7 mouse cellular contexts compared by ENCODE assay signal in genomic region chr17:34263811-34264371, GRCm38 (mm10). TPM values are rescaled to one million over a fixed set of nuclear protein-coding genes. Genes with fewer than 3 reads are reported as not detected.
A peak's percentile ranks its signal among the peaks of the same experiment; 100 is the strongest.
DNase-seq lines count a peak whose midpoint lies in the region; ATAC-seq and TF ChIP-seq lines count a peak whose summit lies in the region.

No protein-coding gene starts in this region.

- ATAC-seq in embryonic facial prominence, embryonic 12.5 days (ENCODE audit: insufficient number of reproducible peaks, insufficient read depth, low FRiP score, low TSS enrichment) = no peak
- no peak for ATAC-seq in intestine, embryonic 16.5 days
- no peak for ATAC-seq in erythroblast, adult 5-6 weeks (replicated peaks; ENCODE audit: low FRiP score, poor library complexity, severe bottlenecking)

- H3K27me3 ChIP-seq in embryonic facial prominence, embryonic 12.5 days = peaks cover 32% of the 10 kb centered on the region
- peaks cover 15% of the 10 kb centered on the region; the same call in 1 of the 2 replicates for H3K27me3 ChIP-seq in intestine, embryonic 16.5 days (replicated peaks; ENCODE audit: control insufficient read depth, insufficient read depth, low read length)
- no peaks in the 10 kb centered on the region for H3K27me3 ChIP-seq in splenic B cell, adult 2 months (ENCODE audit: control insufficient read depth, insufficient read depth, low read length, poor library complexity, severe bottlenecking)

- H3K4me3 ChIP-seq in bone marrow, adult 2 months (replicated peaks; ENCODE audit: control insufficient read depth, low read depth, low read length) = peak overlapping the region; percentile 93
- peak overlapping the region; percentile 53 for H3K4me3 ChIP-seq in embryonic facial prominence, embryonic 12.5 days
- peak overlapping the region; percentile 55 for H3K4me3 ChIP-seq in intestine, embryonic 16.5 days (ENCODE audit: low read length)

- peak overlapping the region; percentile 95 for H3K4me2 ChIP-seq in embryonic facial prominence, embryonic 12.5 days (replicated peaks)
- peak overlapping the region; percentile 91 for H3K4me2 ChIP-seq in intestine, embryonic 16.5 days (ENCODE audit: low read depth, low read length)

- no peaks in the 10 kb centered on the region for H3K9me3 ChIP-seq in embryonic facial prominence, embryonic 12.5 days
- no peaks in the 10 kb centered on the region for H3K9me3 ChIP-seq in intestine, embryonic 16.5 days (ENCODE audit: control insufficient read depth, low read length)

- H3K9ac ChIP-seq in embryonic facial prominence, embryonic 12.5 days = no peak overlapping the region
- H3K9ac ChIP-seq in intestine, embryonic 16.5 days (ENCODE audit: low read depth, low read length) = peak overlapping the region; percentile 57; the same call in 1 of the 2 replicates

- 7% methylated on average over 14 of the region's 14 CpGs for WGBS in bone marrow, adult 2 months
- WGBS in embryonic facial prominence, embryonic 12.5 days = 4% methylated on average over 14 of the region's 14 CpGs
- WGBS in intestine, embryonic 16.5 days = 8% methylated on average over 14 of the region's 14 CpGs

- H3K36me3 ChIP-seq in embryonic facial prominence, embryonic 12.5 days = no peaks in the 10 kb centered on the region
- no peaks in the 10 kb centered on the region for H3K36me3 ChIP-seq in intestine, embryonic 16.5 days (ENCODE audit: control insufficient read depth, insufficient read depth, low read length)
- peaks cover 38% of the 10 kb centered on the region for H3K36me3 ChIP-seq in splenic B cell, adult 2 months (ENCODE audit: control insufficient read depth, insufficient read depth, low read length, poor library complexity, severe bottlenecking)

- H3K27ac ChIP-seq in bone marrow, adult 2 months (ENCODE audit: control insufficient read depth, insufficient read depth, low read depth, low read length, poor library complexity) = peak overlapping the region; percentile 6; the same call in 1 of the 2 replicates
- H3K27ac ChIP-seq in embryonic facial prominence, embryonic 12.5 days = no peak overlapping the region
- no peak overlapping the region for H3K27ac ChIP-seq in intestine, embryonic 16.5 days (ENCODE audit: low read length)

- DNase-seq in lung, postnatal 10 days = peak; percentile 43
- DNase-seq in splenic B cell, adult 2 months (ENCODE audit: low read depth, low spot score) = peak; percentile 91
- DNase-seq in adrenal gland, adult 8-10 months = no peak

- peak; percentile 31; the same call in 1 of the 2 replicates for TF ChIP-seq CTCF in bone marrow, adult 2 months (IDR thresholded peaks at IDR 0.05; ENCODE audit: control insufficient read depth, insufficient read depth, low read length)

- peaks cover 2% of the 10 kb centered on the region for H3K4me1 ChIP-seq in bone marrow, adult 2 months (ENCODE audit: control insufficient read depth, insufficient read depth, low read length)
- H3K4me1 ChIP-seq in embryonic facial prominence, embryonic 12.5 days = 0 out of 2 replicates have a peak, but pooled peaks cover 6% of the 10 kb centered on the region
- H3K4me1 ChIP-seq in intestine, embryonic 16.5 days (ENCODE audit: control insufficient read depth, insufficient read depth, low read length) = peaks cover 8% of the 10 kb centered on the region; the same call in 1 of the 2 replicates

- no peak for TF ChIP-seq POLR2A in bone marrow, adult 2 months (IDR thresholded peaks at IDR 0.05; ENCODE audit: borderline replicate concordance, control insufficient read depth, low read depth, low read length)

RNA-seq across cellular contexts. Expression of gene H2-Ab1, which starts 6.4 kb away (rescaled TPM):
- polyA plus RNA-seq in bone marrow, adult 2 months (2011; ENCODE audit: insufficient read depth, insufficient read length, low replicate concordance, missing spikeins) = 73.7 and 175 TPM in 2 replicates
- polyA plus RNA-seq in embryonic facial prominence, embryonic 12.5 days (2016; fragmentation: Nextera tagmentation; extraction: Ambion mirVana) = 2.9 and 3.4 TPM in 2 replicates
- polyA plus RNA-seq in intestine, embryonic 16.5 days (2015; fragmentation: Nextera tagmentation; extraction: Ambion mirVana) = 28.5 and 30.9 TPM in 2 replicates
- 60.8 and 138 TPM in 2 replicates for total RNA-seq in erythroblast, adult 5-6 weeks (2015; ENCODE audit: low replicate concordance)
- 38.6 and 79.7 TPM in 2 replicates for total RNA-seq in erythroblast, adult 5-6 weeks (2017; ENCODE audit: low replicate concordance)
- total RNA-seq in adrenal gland, adult 8-10 months (2022) = 100 to 1,000 TPM in 3 of 4 experiments, 10 to 100 TPM in 1; 62.4 to 146 (median 115) TPM

RNA-seq across cellular contexts. Expression of gene H2-Aa, which starts 23.7 kb away (rescaled TPM):
- 65.0 and 143 TPM in 2 replicates for polyA plus RNA-seq in bone marrow, adult 2 months (2011; ENCODE audit: insufficient read depth, insufficient read length, low replicate concordance, missing spikeins)
- 0.19 TPM in 1 of 2 replicates, not detected in the other for polyA plus RNA-seq in embryonic facial prominence, embryonic 12.5 days (2016; fragmentation: Nextera tagmentation; extraction: Ambion mirVana)
- 15.7 and 17.5 TPM in 2 replicates for polyA plus RNA-seq in intestine, embryonic 16.5 days (2015; fragmentation: Nextera tagmentation; extraction: Ambion mirVana)
- 92.2 and 127 TPM in 2 replicates for total RNA-seq in erythroblast, adult 5-6 weeks (2015; ENCODE audit: low replicate concordance)
- 32.1 and 32.2 TPM in 2 replicates for total RNA-seq in erythroblast, adult 5-6 weeks (2017; ENCODE audit: low replicate concordance)
- 100 to 1,000 TPM in 3 of 4 experiments, 10 to 100 TPM in 1; 77.6 to 181 (median 140) TPM for total RNA-seq in adrenal gland, adult 8-10 months (2022)

RNA-seq across cellular contexts. Expression of gene H2-Ob, which starts 25.2 kb away (rescaled TPM):
- polyA plus RNA-seq in bone marrow, adult 2 months (2011; ENCODE audit: insufficient read depth, insufficient read length, low replicate concordance, missing spikeins) = 30.9 and 72.2 TPM in 2 replicates
- not detected in 2 replicates for polyA plus RNA-seq in embryonic facial prominence, embryonic 12.5 days (2016; fragmentation: Nextera tagmentation; extraction: Ambion mirVana)
- 0.15 and 0.21 TPM in 2 replicates for polyA plus RNA-seq in intestine, embryonic 16.5 days (2015; fragmentation: Nextera tagmentation; extraction: Ambion mirVana)
- total RNA-seq in erythroblast, adult 5-6 weeks (2015; ENCODE audit: low replicate concordance) = 4.8 and 8.1 TPM in 2 replicates
- 1.4 TPM in 1 of 2 replicates, not detected in the other for total RNA-seq in erythroblast, adult 5-6 weeks (2017; ENCODE audit: low replicate concordance)
- 1 to 10 TPM; 1.3 to 1.8 (median 1.5) TPM for total RNA-seq in adrenal gland, adult 8-10 months (2022)

RNA-seq across cellular contexts. Expression of gene H2-Eb1, which starts 41.8 kb away (rescaled TPM):
- 32.6 and 82.7 TPM in 2 replicates for polyA plus RNA-seq in bone marrow, adult 2 months (2011; ENCODE audit: insufficient read depth, insufficient read length, low replicate concordance, missing spikeins)
- polyA plus RNA-seq in embryonic facial prominence, embryonic 12.5 days (2016; fragmentation: Nextera tagmentation; extraction: Ambion mirVana) = 1.4 and 1.5 TPM in 2 replicates
- 11.0 and 11.1 TPM in 2 replicates for polyA plus RNA-seq in intestine, embryonic 16.5 days (2015; fragmentation: Nextera tagmentation; extraction: Ambion mirVana)
- total RNA-seq in erythroblast, adult 5-6 weeks (2015; ENCODE audit: low replicate concordance) = 6.5 and 9.8 TPM in 2 replicates
- 15.9 and 53.1 TPM in 2 replicates for total RNA-seq in erythroblast, adult 5-6 weeks (2017; ENCODE audit: low replicate concordance)
- total RNA-seq in adrenal gland, adult 8-10 months (2022) = 100 to 1,000 TPM in 3 of 4 experiments, 10 to 100 TPM in 1; 83.6 to 191 (median 159) TPM

Comparison
In these comparisons a context has a peak if more than half of its experiments do, and no peak if none do; other contexts are left out.
1. RNA of gene H2-Aa, which starts 23.7 kb away (polyA plus RNA-seq): 65.0 to 143 TPM in bone marrow, adult 2 months and 15.7 to 17.5 TPM in intestine, embryonic 16.5 days; 0.19 TPM in embryonic facial prominence, embryonic 12.5 days; every median in the first group is over 10 times any median in the second.
2. RNA of gene H2-Ob, which starts 25.2 kb away (polyA plus RNA-seq): 30.9 to 72.2 TPM in bone marrow, adult 2 months; 0.15 to 0.21 TPM in intestine, embryonic 16.5 days and not detected in embryonic facial prominence, embryonic 12.5 days; every median in the first group is over 10 times any median in the second.
3. Peak in every context shown above with its lines, with median percentiles within 50 percentile points of each other: H3K4me3 ChIP-seq.